Mouse (Mus musculus) layer of hippocampus, adult 11-12 months (tissue): Measurements from ENCODE around the gene Nacc1.

Experiments
- DNase-seq: peaks from one replicate; pipeline ENCODE4 v3.0.0; 2022; ENCODE audit warnings: low spot score

Nacc1 gene

DNA sequence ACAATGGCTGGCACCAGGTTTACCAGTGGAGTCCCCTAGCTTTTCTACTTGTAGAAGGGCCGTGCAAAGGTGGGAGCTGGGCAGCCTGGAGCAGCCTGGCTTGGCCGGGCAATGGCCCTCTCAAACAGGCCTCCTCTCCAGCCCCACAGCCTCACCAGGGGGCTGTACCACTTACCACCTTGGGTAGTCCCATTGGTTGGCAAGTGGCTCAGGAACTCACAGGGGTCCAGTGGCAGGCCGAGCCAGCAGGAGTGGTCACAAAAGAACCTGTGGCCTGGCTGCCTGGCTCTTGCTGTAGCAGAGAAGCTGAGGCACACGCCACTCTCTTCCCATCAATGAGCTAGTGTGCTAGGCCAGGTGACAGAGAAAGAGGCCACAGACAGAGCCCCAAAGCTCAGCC, 26.5 kb upstream of the Nacc1 start:
- no peak for DNase-seq

DNA sequence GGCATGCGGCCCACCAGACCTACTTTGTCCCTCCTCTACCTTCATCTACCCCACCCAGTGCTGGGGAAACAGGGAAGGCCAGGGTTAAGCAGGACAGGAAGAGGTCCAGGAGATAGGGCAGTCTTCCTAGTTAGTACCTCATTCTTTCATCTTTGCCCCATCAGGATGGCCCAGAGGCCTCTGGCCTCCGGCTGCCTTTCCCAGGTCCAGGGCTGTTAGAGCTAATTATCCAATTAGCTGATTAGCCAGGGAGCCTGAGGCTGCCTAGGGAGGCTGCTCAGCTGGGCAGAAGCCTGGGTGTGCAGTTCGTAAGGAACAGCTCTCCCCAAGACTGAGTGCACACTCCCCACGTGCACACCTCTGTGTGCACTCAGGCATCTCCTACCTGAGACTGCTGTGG, 25.7 kb upstream of the Nacc1 start:
- no peak for DNase-seq

- no peak for DNase-seq
Measured at GRCm38 (mm10) chr8:84712759-84713120, 25.1 kb upstream of the Nacc1 start.

DNA sequence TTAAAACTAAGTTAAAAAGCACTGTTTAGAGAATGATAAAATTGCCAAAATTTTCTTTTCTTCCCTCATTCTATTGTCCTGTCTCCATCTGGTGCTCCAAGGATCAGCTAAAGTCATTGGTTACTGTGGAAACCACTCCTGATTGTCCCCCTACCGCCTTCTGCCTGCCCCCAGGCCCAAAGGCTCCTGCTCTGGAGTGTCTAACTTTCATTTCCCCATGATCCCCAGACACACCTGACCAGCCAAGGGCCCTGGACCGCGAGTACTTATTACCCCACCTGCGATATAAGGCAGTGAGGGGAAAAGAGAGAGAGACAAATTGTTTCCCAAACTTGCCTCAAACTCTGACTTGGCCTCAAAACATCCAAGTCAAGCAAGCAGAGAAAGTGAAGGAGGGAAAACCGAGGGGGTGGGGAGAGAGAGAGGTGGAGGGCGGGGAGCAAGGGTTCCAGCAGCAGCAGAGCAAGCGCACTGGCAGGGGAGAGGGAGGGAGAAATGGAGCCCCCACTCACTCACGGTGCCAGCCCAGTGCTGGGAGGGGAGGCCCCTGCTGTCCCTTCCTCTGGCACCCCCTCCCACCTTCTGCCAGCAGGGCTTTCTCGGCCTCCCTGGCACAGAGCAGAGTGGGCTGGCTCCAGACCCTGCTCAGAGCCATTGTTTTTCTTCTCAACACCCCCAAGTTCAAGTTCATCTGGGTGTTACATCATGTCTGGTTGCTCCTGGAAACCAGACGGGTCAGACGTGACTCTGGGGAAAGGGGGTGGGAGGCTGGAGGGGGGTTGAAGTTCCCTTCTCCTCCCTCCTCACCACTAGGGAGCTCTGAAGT, 24.5 kb upstream of the Nacc1 start:
- DNase-seq = no peak

- DNase-seq = no peak
Measured at GRCm38 (mm10) chr8:84711312-84711711, 23.6 kb upstream of the Nacc1 start.

- DNase-seq = no peak
Measured at GRCm38 (mm10) chr8:84709931-84710330, 22.3 kb upstream of the Nacc1 start.

GRCm38 (mm10) chr8:84708774-84709475, 21.3 kb upstream of the Nacc1 start:
- peak; percentile 92 for DNase-seq

DNA sequence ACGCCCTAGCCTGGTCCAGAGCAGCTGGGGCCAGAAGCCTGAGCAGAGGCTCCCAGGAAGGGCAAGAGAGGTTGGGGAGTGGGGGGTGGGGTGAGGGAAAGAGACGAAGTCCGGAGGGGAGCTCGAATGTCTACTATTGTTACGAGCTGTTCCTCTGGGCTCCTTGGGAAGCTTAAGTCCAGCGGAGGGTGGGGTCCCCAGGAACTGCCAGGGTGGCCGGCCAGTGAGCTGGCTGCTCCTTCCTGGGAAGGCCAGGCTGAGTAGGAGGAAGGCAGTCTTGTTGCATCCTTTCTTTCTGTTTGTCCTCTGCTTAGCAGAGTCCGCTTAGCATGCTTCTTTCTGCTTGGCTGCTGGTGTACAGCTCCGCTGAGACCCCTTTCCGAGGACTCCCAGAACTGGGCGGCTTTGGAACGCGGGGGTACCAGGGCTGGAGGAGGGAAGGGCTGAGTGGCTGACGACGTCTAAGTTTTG, 20.4 kb upstream of the Nacc1 start:
- DNase-seq = peak; percentile 4

DNA sequence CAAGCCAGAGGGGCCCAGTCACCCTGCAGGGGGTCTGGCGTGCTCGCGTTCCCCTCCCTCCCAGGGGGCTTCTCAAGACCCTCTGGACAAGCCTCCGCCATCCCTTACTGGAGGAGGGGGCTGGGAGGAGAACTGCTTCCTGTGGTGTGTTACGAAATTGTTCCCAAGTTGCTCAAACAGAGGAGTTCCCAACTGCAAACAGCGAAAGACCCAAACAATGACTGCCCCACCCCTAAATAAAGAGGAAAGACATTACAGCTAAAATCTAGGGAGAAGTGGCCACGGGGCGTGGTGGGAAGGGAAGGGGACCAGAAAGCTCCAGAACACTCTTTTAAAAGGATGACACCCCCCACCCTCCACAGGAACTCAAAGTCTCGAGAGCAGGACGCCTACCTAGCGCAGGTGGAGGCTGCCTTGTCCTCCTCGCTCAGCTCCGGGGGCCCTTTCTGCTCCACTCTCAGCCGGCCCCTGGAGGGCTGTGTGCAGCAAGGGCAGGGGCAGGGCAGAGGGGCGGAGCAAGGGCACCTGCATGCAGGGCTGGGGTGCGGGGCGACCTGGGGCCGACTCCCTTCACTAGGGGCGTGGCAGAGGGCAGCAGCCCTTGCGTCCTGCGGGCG, 19.7 kb upstream of the Nacc1 start:
- DNase-seq = no peak

DNA sequence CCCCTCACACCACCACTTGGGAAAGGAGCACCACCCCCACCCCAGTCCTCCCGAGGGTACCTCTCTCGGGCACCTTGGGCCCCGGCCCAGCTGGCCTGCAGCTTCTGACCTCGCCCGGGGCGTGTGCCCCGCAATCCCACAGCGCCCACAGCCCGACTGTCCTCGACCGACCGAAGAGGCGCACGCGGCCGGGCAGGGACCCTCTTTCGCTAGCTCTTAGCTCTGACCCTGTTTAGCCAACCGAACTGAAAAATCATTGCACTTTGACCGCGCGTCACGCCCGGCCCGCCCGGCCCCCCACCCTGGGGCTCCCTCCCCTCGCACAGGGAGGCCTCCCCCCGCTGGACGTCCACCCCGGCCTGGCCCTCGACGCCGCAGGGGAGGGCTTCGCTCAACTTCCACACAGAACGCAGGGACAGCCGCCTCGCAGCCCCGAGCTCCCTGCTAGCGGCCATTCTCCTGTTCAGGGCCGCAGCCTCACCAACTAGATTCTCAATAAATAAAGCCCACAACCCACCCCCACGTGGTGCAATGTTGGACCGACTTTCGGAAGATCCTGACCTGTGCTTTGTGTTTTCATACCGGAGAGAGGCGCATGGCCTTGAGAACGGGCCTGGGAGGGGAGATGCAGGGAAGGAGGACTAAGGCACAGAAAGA, 19.1 kb upstream of the Nacc1 start:
- DNase-seq = no peak

- no peak for DNase-seq
Measured at GRCm38 (mm10) chr8:84705960-84706359, 18.3 kb upstream of the Nacc1 start.

DNA sequence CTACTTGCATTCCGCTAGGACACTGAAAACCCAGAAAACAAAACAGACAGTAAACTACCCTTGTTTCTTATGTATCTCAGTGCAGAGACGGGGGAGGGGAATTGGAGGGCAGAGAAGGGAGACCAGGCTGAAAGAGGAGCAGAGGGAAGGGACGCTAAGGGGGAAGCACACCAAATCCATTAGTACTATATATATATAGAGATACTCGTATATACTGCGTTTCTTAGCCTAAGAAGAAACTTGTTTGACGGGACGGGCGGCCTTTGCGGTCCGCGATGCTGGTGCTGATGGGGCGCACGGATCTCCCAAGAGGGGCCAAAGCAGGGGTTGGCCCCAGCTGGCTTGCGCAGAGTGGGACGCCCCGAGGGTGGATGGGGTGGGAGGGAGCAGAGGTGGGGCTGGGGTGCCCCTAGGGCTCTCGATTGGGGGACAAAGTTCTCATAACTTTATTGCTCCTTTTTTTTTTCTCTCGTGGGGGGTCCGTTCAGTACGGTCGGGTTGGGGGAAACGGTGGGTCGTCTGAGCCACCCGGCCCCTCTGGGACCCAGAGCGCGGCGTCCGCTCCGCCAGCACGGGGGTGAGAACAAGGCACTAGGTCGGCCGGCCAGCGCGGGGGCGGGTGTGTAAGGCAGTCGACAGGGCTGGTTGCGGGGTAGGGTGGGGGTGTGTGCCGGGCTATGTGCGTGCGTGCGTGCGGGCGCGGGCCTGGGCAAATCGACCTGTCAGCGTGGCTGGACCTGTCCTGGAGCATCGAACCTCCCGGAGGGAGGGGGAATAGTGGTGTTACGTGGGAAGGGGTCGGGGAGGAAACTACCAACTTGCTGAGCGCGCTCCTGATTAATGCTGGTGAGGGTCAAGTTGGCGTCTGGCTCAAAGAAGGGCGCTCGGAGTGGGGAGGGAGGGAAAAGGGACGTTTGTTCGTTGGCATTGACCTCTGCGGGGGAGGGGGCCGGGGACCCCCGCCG, 17.5 kb upstream of the Nacc1 start:
- DNase-seq = no peak

DNA sequence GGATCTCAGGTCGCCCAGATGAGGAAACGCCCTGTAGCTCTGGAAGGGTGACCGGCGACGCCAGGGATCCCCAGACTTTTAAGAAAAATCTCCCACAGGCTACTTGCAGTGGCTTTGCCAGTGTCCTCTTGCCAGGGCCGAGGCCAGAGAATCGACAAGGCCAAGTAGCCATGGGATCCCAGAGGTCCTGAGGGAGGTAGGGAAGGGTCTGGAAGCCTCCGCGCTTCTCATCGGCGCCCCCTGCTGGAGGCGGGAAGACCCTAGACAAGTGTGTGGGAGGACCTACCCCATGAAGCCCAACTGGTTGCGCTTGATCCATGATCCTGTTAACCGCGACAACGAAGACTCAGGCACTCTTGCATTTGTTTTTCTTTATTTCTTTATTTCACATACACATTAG, 16.7 kb upstream of the Nacc1 start:
- no peak for DNase-seq

GRCm38 (mm10) chr8:84703466-84704249, 16.0 kb upstream of the Nacc1 start:
- no peak for DNase-seq

GRCm38 (mm10) chr8:84702963-84703465, 15.4 kb upstream of the Nacc1 start:
- DNase-seq = no peak

- no peak for DNase-seq
Measured at GRCm38 (mm10) chr8:84702561-84702960, 14.9 kb upstream of the Nacc1 start.

GRCm38 (mm10) chr8:84700941-84701911, 13.6 kb upstream of the Nacc1 start, which contains the start of gene Lyl1:
Gene Lyl1 (plus strand): TSS chr8:84701457.
- no peak for DNase-seq

- DNase-seq = no peak
Measured at GRCm38 (mm10) chr8:84700526-84700925, 12.9 kb upstream of the Nacc1 start.

DNA sequence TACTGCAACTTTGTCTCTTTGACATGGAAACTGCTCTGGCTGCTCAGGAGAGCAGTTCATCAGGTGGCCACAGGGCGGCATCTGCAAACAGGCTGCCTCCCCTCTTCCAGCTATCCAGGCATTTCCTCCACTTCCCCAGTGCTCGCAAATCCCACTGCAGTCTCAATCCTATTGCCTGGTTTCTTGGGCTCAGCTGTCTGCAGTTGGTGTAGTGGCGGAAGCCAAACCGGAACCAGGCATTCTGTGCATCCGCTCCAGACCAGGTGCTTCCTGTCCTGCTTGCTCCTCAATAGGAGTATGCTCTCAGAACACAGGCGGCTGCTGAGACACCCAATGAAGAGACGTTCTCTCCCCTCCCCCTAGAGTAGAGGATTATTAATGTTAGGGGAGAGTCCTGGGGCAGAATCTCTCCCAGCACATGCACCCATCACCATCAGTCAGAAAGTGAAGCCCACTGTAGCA, 12.2 kb upstream of the Nacc1 start:
- peak; percentile 77 for DNase-seq
